Mouse (Mus musculus): ENCODE data around the gene Gbp3.
"Not testable (repeated sequence)": the region's sequence is repeated elsewhere in the genome, so short reads cannot be mapped to it uniquely, and the experiment has no call there.

Gbp3 gene

GRCm38 (mm10) chr3:142559632-142560228 is at the start of gene Gbp3:
Gene Gbp3, plus strand, starts transcription at chr3:142560026.
- in situ Hi-C loops (cut with MboI; ENCODE audit: low sequenced_read_pairs), result no loop called here

GRCm38 (mm10) chr3:142528116-142528515 is 31.7 kb upstream of the Gbp3 start:
- in situ Hi-C loops (cut with MboI; ENCODE audit: low sequenced_read_pairs), result no loop called here

- in situ Hi-C loops (cut with MboI; ENCODE audit: low sequenced_read_pairs), result no loop called here
Measured at GRCm38 (mm10) chr3:142529597-142529996, 30.2 kb upstream of the Gbp3 start.

- in situ Hi-C loops (cut with MboI; ENCODE audit: low sequenced_read_pairs), result no loop called here
Measured at GRCm38 (mm10) chr3:142530087-142530953, 29.5 kb upstream of the Gbp3 start, which contains the start of gene Gbp7. Gene Gbp7, plus strand, starts transcription at chr3:142530342.

DNA sequence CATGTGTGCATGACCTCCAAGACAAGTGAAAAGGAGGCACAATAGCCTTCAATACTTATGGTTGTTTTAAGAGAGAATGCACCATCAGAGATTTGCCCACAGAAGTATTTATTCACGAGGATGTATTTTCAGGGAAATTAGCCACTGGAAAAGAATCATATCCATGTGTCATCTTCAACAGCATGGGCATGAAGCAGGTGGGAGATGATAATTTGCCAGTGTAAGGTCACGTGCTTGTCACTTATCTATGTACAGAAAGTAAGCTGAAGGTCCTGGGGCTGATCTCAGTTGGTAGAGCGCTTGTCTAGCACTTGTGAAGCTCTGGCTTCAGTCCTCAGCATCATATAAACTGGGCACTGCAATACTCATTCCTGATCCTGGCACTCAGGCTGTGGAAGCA is 28.2 kb upstream of the Gbp3 start:
- in situ Hi-C loops (cut with MboI; ENCODE audit: low sequenced_read_pairs), result no loop called here

DNA sequence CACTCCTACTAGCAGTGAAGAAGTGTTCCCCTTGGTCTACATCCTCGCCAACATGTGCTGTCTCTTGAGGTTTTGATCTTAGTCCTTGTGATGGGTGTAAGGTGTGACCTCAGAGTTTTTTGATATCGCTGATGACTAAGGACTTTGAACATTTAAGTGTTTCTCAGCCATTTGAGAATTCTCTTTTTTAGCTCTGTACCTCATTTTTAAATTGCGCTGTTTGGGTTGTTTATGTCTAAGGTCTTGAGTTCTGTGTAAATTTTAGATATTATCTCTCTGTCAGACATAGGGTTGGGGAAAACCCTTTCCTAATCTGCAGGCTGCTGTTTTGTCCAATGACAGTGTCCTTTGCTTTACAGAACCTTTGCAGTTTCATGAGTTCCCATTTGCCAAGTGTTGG is 26.6 kb upstream of the Gbp3 start:
- in situ Hi-C loops (cut with MboI; ENCODE audit: low sequenced_read_pairs), result no loop called here

DNA sequence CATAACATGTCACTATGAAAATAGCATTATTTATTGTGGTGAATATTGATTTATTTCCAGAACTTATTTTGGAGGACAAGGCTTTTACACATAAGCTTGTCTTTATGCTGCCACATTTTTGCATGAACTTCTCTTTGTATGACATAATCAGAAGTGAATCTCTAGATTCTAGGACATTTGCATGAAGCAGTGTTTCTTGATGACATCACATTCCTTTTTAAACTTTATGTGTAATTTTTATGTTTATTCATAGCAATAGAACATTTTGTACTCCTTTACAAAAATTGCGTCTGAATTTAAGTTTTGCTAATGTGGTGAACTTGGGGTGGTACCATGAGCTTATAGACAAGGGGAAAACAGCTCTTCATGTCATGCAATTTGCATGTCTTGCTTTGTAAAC is 24.2 kb upstream of the Gbp3 start:
- in situ Hi-C loops (cut with MboI; ENCODE audit: low sequenced_read_pairs), result no loop called here

GRCm38 (mm10) chr3:142541391-142541790 is 18.4 kb upstream of the Gbp3 start:
- in situ Hi-C loops (cut with MboI; ENCODE audit: low sequenced_read_pairs), result no loop called here

DNA sequence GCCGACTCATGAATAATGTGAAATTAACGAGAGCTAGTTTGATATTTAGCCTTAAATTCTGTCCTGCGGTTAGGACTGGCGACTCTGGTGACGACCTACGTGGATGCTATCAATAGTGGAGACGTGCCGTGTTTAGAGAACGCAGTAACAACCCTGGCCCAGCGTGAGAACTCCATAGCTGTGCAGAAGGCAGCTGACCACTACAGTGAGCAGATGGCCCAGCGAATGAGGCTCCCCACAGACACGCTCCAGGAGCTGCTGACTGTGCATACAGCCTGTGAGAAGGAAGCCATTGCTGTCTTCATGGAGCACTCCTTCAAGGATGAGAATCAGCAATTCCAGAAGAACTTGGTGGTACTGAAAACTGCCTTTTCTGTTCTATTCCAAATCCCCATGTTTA is 17.1 kb upstream of the Gbp3 start:
- in situ Hi-C loops (cut with MboI; ENCODE audit: low sequenced_read_pairs), result not testable (repeated sequence)

DNA sequence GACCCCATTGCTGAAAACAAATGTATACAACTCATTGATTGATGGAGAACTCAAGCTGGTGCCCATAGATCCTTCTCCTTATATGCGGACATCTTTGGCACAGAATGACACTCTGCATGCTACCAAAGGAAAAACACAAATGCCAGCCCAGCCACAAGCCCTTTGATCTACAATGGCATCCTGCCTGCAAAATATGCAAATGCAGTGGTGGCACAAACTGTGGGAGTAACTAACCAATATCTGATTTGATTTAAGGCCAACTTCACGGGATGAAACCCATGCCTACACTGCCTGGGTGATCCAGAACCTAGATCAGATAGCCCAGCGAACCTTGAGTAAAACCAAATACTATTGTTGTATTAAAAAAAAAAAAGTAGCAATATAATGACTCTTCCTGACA is 13.1 kb upstream of the Gbp3 start:
- in situ Hi-C loops (cut with MboI; ENCODE audit: low sequenced_read_pairs), result no loop called here

- in situ Hi-C loops (cut with MboI; ENCODE audit: low sequenced_read_pairs), result loop anchor here (5.0 kb wide), 1 partner anchor 58 kb away; the partner anchor contains the start of gene Gbp5
Measured at GRCm38 (mm10) chr3:142550052-142550676, 9.7 kb upstream of the Gbp3 start.

DNA sequence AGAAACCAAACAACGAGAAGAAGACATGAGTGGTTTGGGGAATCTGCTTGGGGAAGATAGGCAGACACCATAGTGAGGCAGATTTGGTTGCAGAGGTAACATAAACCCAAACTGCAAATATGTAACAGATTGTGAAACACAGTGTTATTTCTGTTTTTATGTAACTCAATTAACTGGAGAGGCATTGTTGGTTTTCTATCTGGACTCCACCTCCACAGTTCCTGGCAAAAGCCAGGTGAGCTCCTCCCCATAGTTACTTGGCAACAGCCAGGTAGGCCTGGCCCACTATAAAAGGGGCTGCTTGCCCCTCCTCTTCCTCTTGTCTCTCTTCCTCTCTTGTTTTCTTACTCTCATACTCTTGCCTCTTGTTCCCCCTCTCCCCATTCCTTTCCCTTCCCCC is 5.2 kb upstream of the Gbp3 start:
- in situ Hi-C loops (cut with MboI; ENCODE audit: low sequenced_read_pairs), result loop anchor here (5.0 kb wide), 1 partner anchor 62 kb away; the partner anchor contains the start of gene Gbp5

DNA sequence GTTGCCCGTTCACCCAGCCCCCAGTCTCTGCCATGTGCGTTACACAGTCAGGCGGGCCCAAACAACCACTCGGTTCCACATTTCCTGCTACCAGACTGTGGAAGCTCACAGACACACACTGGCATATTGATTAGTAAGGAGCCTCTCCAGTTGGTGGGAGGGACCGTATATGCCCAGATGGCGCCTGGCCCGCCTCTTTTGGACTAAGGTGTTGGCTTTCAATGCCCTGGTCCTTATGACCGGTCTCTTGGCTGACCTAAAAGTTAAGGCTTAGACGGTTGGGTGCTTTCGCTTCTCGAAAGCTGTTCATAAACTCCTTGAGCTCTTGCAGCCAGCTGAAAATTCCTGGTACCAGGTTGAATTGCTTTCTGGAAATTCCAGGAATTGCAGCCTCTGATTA is 4.2 kb upstream of the Gbp3 start:
- in situ Hi-C loops (cut with MboI; ENCODE audit: low sequenced_read_pairs), result no loop called here

GRCm38 (mm10) chr3:142560296-142560948 is 596 bp downstream of the Gbp3 start:
- in situ Hi-C loops (cut with MboI; ENCODE audit: low sequenced_read_pairs), result no loop called here

DNA sequence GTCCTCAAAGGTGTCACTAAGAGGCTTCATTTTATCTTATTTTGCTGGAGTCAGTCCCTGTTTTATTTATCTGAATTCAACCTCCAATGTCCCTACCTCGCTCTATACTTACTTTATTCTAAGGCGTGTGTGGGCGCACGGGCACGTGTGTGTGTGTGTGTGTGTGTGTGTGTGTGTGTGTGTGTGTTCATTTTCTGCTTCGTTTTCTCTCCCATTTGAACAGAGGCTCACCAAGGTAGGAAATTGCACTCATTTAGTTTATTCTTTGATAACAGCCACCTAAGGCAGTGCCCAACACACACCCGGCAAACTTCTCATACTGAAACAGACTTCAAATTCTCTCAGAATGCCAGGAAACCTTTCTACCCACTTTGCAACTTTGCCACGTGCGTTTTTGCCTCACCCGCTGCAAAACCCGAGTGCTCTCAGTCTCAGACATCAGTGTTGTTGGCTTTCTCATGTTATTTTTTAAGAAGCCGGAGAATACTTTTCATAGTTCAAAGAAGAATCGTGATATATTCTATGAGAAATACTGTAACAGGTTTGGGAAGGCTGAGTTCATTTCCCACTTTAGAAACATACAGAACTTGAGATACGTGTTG is 1.3 kb downstream of the Gbp3 start:
- in situ Hi-C loops (cut with MboI; ENCODE audit: low sequenced_read_pairs), result no loop called here

DNA sequence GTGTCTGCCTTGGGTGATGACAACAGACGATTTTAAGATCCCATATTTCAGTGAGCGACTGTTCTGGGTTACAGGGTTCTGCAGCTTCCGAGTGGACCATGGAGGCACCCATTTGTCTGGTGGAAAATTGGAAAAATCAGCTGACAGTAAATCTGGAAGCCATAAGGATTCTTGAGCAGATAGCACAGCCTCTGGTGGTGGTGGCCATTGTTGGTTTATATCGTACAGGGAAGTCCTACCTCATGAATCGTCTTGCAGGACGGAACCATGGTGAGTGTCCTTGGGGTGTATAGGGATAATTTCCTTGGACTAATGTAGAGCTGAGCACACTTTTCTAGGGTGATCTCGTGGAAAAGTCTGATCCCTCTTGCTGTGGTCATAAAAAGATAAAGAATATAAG is 1.8 kb downstream of the Gbp3 start:
- in situ Hi-C loops (cut with MboI; ENCODE audit: low sequenced_read_pairs), result no loop called here

DNA sequence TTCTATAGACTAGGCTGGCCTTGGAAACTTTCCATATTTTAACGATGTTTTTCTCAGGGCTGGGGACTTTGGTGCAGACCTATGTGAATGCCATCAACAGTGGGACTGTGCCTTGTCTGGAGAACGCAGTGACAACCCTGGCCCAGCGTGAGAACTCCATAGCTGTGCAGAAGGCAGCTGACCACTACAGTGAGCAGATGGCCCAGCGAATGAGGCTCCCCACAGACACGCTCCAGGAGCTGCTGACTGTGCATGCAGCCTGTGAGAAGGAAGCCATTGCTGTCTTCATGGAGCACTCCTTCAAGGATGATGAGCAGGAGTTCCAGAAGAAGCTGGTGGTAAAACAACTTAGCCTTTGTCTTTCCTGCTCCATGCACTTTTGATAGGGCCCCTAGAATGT is 7.7 kb downstream of the Gbp3 start:
- in situ Hi-C loops (cut with MboI; ENCODE audit: low sequenced_read_pairs), result not testable (repeated sequence)

DNA sequence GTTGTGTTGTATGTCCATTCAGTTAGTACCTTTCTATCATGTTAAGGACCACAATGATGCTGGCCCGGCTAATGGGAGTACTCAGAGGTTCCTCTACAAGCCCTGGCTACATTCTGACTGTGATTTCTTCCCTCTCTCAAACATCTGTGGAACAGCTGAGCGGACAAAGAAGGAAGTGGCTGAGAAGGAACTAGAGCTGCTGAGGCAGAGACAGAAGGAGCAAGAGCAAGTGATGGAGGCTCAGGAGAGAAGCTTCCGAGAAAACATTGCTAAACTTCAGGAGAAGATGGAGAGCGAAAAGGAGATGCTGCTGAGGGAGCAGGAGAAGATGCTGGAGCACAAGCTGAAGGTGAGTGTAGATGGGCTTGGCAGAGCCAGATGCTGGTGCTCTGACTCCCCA is 10.9 kb downstream of the Gbp3 start:
- in situ Hi-C loops (cut with MboI; ENCODE audit: low sequenced_read_pairs), result no loop called here

- in situ Hi-C loops (cut with MboI; ENCODE audit: low sequenced_read_pairs), result no loop called here
Measured at GRCm38 (mm10) chr3:142577108-142577507, 17.3 kb downstream of the Gbp3 start.

DNA sequence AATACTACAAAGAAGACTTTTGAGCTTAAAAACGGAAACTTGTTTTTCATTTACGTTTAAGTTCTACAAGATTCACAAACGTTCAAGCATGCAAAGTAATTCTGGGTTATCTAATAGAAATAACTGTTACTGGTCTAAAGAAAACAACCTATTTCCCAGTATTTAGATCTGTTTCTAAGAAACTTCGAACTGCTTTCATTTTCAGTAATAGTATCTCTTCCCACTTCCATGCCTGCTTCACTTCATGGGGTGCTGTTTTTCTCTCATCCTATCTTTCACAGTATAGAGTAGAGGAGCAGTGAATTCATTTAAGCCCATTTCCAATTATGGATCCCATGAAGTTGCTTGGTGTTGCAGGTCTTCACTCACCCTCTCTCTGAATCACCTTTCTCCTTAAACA is 18.5 kb downstream of the Gbp3 start:
- in situ Hi-C loops (cut with MboI; ENCODE audit: low sequenced_read_pairs), result no loop called here

DNA sequence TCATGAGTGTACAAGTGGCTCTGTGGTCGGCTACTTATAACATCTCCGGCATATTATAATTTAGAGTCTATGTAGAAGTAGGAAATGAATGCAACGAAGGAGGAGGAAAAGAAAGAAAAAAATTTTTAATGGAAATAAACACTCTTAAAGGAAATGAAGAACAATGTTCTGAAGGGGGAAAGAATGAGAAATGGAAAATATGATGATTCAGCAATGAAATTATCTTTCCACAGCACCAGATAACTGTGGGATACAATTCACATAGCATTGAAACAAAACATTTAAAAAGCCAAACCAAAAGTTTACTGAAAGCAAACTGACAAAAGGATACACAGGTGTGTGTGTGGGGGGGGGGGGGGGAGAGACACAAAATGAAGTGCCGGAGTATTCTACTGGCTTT is 23.2 kb downstream of the Gbp3 start:
- in situ Hi-C loops (cut with MboI; ENCODE audit: low sequenced_read_pairs), result no loop called here

Measured in CH12F3 (cell line).